Mouse (Mus musculus): ENCODE data around the gene Srp68. TPM values are rescaled to one million over a fixed set of nuclear protein-coding genes. Genes with fewer than 3 reads are reported as not detected.

Srp68 gene
- polyA plus RNA-seq, 1 experiment = 101 TPM

DNA sequence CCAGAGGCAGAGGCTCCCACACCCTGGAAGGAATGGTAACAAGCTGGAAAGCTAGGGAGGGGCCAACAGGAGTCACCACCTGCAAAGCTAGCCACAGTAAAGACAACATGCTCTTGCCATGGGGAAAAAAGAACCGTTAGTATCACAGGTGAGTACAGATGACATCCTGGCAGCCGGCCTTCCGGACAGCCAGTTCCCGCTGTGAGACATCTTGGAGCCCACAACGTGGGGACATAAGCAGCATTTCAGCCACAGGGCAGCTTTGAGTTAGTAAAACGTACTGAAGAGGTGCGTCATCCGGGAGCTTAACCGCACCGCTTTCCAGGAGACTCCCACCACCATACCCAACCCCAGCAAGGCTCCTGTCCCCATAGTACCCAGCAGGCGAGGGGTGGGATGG lies 24.2 kb upstream of the Srp68 start:
- Histone ChIP-seq H3K9ac (ENCODE audit: low read depth, poor library complexity, severe bottlenecking) (no peak overlapping the region), H3K4me3 (ENCODE audit: low read depth, low read length) (no peak overlapping the region), H3K27me3 (ENCODE audit: control insufficient read depth, insufficient read depth, low read length, poor library complexity, severe bottlenecking) (no peaks in the 10 kb centered on the region), H3K9me3 (replicated peaks; ENCODE audit: control insufficient read depth, insufficient read depth, low read length, poor library complexity, severe bottlenecking) (no peaks in the 10 kb centered on the region), H3K36me3 (ENCODE audit: control insufficient read depth, insufficient read depth, low read length, poor library complexity, severe bottlenecking) (no peaks in the 10 kb centered on the region), H3K27ac (ENCODE audit: insufficient read depth, low read length) (no peak overlapping the region), H3K4me1 (ENCODE audit: control insufficient read depth, insufficient read depth, low read length) (peaks cover 3% of the 10 kb centered on the region)
- TF ChIP-seq EP300 (IDR thresholded peaks at IDR 0.05; ENCODE audit: insufficient read depth, low read depth, low read length) (no peak), CTCF (IDR thresholded peaks at IDR 0.05; ENCODE audit: low read depth, low read length) (no peak), POLR2A (IDR thresholded peaks at IDR 0.05; ENCODE audit: insufficient read depth, low read length) (no peak)

DNA sequence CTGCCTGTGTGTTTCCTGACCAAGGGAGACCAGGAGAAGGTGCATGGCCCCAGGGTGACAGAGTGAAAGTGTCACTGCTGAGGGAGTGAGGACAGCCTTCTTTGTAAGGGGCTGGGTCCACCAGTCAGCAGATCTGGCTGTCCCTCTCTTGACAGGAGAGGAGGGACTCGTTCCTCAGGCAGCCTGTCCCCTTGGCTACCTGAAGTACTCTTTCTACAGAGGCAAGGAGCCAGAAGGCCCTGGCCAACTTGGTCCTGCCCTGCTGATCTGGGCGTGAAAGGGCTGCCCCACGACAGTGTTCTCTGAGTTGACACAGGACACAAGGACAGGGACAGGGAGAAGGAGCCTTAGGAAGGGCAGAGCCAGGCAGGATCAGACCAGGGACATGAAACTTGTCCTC lies 23.0 kb upstream of the Srp68 start:
- H3K4me1 ChIP-seq (ENCODE audit: control insufficient read depth, insufficient read depth, low read length) = peaks cover 3% of the 10 kb centered on the region
- no peaks in the 10 kb centered on the region for H3K9me3 ChIP-seq (replicated peaks; ENCODE audit: control insufficient read depth, insufficient read depth, low read length, poor library complexity, severe bottlenecking)
- H3K27me3 ChIP-seq (ENCODE audit: control insufficient read depth, insufficient read depth, low read length, poor library complexity, severe bottlenecking) = no peaks in the 10 kb centered on the region
- no peak overlapping the region for H3K4me3 ChIP-seq (ENCODE audit: low read depth, low read length)
- H3K36me3 ChIP-seq (ENCODE audit: control insufficient read depth, insufficient read depth, low read length, poor library complexity, severe bottlenecking) = no peaks in the 10 kb centered on the region
- H3K27ac ChIP-seq (ENCODE audit: insufficient read depth, low read length) = no peak overlapping the region
- TF ChIP-seq EP300 (IDR thresholded peaks at IDR 0.05; ENCODE audit: insufficient read depth, low read depth, low read length) (no peak), POLR2A (IDR thresholded peaks at IDR 0.05; ENCODE audit: insufficient read depth, low read length) (no peak), CTCF (IDR thresholded peaks at IDR 0.05; ENCODE audit: low read depth, low read length) (no peak)
- H3K9ac ChIP-seq (ENCODE audit: low read depth, poor library complexity, severe bottlenecking) = no peak overlapping the region

DNA sequence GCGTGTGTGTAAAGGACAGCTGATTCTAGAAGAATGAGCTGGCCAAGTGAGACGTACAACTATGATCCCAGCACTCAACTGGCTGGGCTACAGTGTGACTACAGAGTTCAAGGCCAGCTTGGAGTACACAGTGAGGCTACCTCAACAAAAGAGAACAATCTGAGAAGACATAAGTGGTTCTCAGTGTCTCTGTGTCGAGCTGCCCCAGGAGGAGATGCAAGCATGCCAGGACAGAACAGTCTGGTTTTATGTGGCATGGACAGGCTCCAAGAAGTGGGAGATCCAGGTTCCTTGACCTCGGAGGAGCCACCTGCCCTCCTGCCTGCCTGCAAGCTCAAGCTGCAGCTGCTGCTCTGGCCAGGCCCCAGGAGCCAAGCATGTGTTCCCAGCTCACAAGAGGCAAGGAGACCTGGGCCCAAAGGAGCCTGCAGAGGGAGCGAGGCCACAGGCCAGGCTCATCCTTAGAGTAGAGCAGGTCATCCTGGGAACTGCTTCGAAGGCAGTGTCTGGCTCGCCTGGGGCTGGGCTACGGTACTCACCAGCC lies 22.2 kb upstream of the Srp68 start:
- H3K9ac ChIP-seq (ENCODE audit: low read depth, poor library complexity, severe bottlenecking) = no peak overlapping the region
- no peaks in the 10 kb centered on the region for H3K9me3 ChIP-seq (replicated peaks; ENCODE audit: control insufficient read depth, insufficient read depth, low read length, poor library complexity, severe bottlenecking)
- no peak overlapping the region for H3K4me3 ChIP-seq (ENCODE audit: low read depth, low read length)
- H3K36me3 ChIP-seq (ENCODE audit: control insufficient read depth, insufficient read depth, low read length, poor library complexity, severe bottlenecking) = no peaks in the 10 kb centered on the region
- peaks cover 3% of the 10 kb centered on the region for H3K4me1 ChIP-seq (ENCODE audit: control insufficient read depth, insufficient read depth, low read length)
- no peak overlapping the region for H3K27ac ChIP-seq (ENCODE audit: insufficient read depth, low read length)
- H3K27me3 ChIP-seq (ENCODE audit: control insufficient read depth, insufficient read depth, low read length, poor library complexity, severe bottlenecking) = no peaks in the 10 kb centered on the region
- TF ChIP-seq POLR2A (IDR thresholded peaks at IDR 0.05; ENCODE audit: insufficient read depth, low read length) = no peak
- no peak for TF ChIP-seq EP300 (IDR thresholded peaks at IDR 0.05; ENCODE audit: insufficient read depth, low read depth, low read length)
- no peak for TF ChIP-seq CTCF (IDR thresholded peaks at IDR 0.05; ENCODE audit: low read depth, low read length)

DNA sequence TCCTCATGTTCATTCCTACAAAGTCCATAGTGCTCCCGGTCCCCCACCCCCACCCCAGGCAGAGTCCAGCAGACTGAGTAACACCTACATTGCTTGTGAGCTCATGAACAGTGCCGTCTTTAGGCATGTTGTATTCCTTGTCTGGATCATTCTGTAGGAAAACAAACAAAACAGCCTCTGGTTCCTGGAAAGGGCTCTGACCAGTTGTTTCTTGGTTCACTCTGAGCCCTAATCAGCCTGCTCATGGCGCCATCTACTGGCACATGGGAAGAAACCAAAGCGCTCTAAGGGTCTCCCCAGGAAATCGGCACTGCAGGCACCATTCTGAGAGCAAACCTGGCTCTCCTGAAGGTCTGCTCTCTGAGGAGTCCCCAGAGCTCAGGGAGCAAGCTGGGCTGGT lies 20.3 kb upstream of the Srp68 start:
- no peaks in the 10 kb centered on the region for H3K9me3 ChIP-seq (replicated peaks; ENCODE audit: control insufficient read depth, insufficient read depth, low read length, poor library complexity, severe bottlenecking)
- no peak overlapping the region for H3K9ac ChIP-seq (ENCODE audit: low read depth, poor library complexity, severe bottlenecking)
- TF ChIP-seq POLR2A (IDR thresholded peaks at IDR 0.05; ENCODE audit: insufficient read depth, low read length) = no peak
- TF ChIP-seq CTCF (IDR thresholded peaks at IDR 0.05; ENCODE audit: low read depth, low read length) = peak; percentile 83
- H3K4me1 ChIP-seq (ENCODE audit: control insufficient read depth, insufficient read depth, low read length) = peaks cover 3% of the 10 kb centered on the region
- no peaks in the 10 kb centered on the region for H3K36me3 ChIP-seq (ENCODE audit: control insufficient read depth, insufficient read depth, low read length, poor library complexity, severe bottlenecking)
- H3K4me3 ChIP-seq (ENCODE audit: low read depth, low read length) = no peak overlapping the region
- no peak overlapping the region for H3K27ac ChIP-seq (ENCODE audit: insufficient read depth, low read length)
- H3K27me3 ChIP-seq (ENCODE audit: control insufficient read depth, insufficient read depth, low read length, poor library complexity, severe bottlenecking) = no peaks in the 10 kb centered on the region

DNA sequence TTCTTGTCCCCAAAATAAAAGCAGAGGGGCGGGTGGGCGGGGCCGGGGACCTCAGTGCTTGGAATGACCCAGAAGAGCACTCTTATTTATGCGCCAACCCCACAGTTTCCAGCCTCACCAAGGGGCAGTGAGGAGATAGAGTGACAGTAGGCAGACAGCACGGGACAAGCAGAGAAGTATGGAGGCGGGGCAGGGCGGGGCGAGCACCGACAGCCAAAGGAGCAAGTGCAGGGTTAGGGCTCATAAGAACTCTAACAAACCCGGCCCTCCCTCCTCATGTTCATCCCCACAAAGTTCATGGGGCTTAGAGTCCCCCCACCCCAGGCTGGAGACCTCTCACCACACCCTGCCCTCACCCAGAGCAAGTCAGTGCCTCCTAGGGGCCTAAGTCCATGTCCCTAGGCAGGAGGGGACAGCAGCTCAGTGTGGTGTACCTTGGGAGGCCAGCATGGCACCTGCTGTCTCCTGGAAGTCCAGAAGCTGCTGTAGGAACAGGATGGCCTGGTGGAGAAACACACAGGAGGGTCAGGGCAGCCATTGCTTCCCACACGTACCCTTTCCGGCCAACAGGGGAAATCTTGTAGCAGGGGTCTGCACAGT lies 19.6 kb upstream of the Srp68 start:
- Histone ChIP-seq H3K27ac (ENCODE audit: insufficient read depth, low read length) (no peak overlapping the region), H3K27me3 (ENCODE audit: control insufficient read depth, insufficient read depth, low read length, poor library complexity, severe bottlenecking) (no peaks in the 10 kb centered on the region), H3K4me3 (ENCODE audit: low read depth, low read length) (no peak overlapping the region), H3K36me3 (ENCODE audit: control insufficient read depth, insufficient read depth, low read length, poor library complexity, severe bottlenecking) (no peaks in the 10 kb centered on the region), H3K9me3 (replicated peaks; ENCODE audit: control insufficient read depth, insufficient read depth, low read length, poor library complexity, severe bottlenecking) (no peaks in the 10 kb centered on the region), H3K4me1 (ENCODE audit: control insufficient read depth, insufficient read depth, low read length) (peaks cover 3% of the 10 kb centered on the region), H3K9ac (ENCODE audit: low read depth, poor library complexity, severe bottlenecking) (no peak overlapping the region)
- TF ChIP-seq POLR2A (IDR thresholded peaks at IDR 0.05; ENCODE audit: insufficient read depth, low read length) = no peak
- TF ChIP-seq EP300 (IDR thresholded peaks at IDR 0.05; ENCODE audit: insufficient read depth, low read depth, low read length) = no peak

- Histone ChIP-seq H3K36me3 (ENCODE audit: control insufficient read depth, insufficient read depth, low read length, poor library complexity, severe bottlenecking) (no peaks in the 10 kb centered on the region), H3K9me3 (replicated peaks; ENCODE audit: control insufficient read depth, insufficient read depth, low read length, poor library complexity, severe bottlenecking) (no peaks in the 10 kb centered on the region), H3K27me3 (ENCODE audit: control insufficient read depth, insufficient read depth, low read length, poor library complexity, severe bottlenecking) (no peaks in the 10 kb centered on the region), H3K27ac (ENCODE audit: insufficient read depth, low read length) (no peak overlapping the region), H3K4me1 (ENCODE audit: control insufficient read depth, insufficient read depth, low read length) (peaks cover 3% of the 10 kb centered on the region), H3K9ac (ENCODE audit: low read depth, poor library complexity, severe bottlenecking) (no peak overlapping the region), H3K4me3 (ENCODE audit: low read depth, low read length) (no peak overlapping the region)
- no peak for TF ChIP-seq POLR2A (IDR thresholded peaks at IDR 0.05; ENCODE audit: insufficient read depth, low read length)
- no peak for TF ChIP-seq EP300 (IDR thresholded peaks at IDR 0.05; ENCODE audit: insufficient read depth, low read depth, low read length)
- TF ChIP-seq CTCF (IDR thresholded peaks at IDR 0.05; ENCODE audit: low read depth, low read length) = no peak
These were observed 18.4 kb upstream of the Srp68 start for GRCm38 (mm10) chr11:116292401-116292800.

All from ES-Bruce4 (cell line).